Mouse (Mus musculus) stomach, postnatal 0 days (tissue): ENCODE data around the gene Itgae.

Source experiments
- CTCF ChIP-seq: IDR thresholded peaks from 2 replicates; pipeline ENCODE4 v1.5.1; 2016; ENCODE audit warnings: antibody characterized with exemption, low read depth, mild to moderate bottlenecking, moderate library complexity
- EP300 ChIP-seq: optimal IDR thresholded peaks from 2 replicates; pipeline ENCODE3; 2016; ENCODE audit warnings: antibody characterized with exemption

GRCm38 (mm10) chr11:73076733-73077132 is 13.7 kb upstream of the Itgae start:
- TF ChIP-seq EP300, result no peak
- TF ChIP-seq CTCF, result no peak
